Comparison of ENCODE assay signal across 22 mouse cellular contexts in genomic region chr10:58211213-58211612, GRCm38 (mm10). TPM values are rescaled to one million over a fixed set of nuclear protein-coding genes. Genes with fewer than 3 reads are reported as not detected.
"Had no signal": no experiment of that assay in that cellular context is flagged by ENCODE, and none has a peak within 500 bp of the region (broad histone marks: within the 10 kb centered on the region; RNA-seq: fewer than 3 reads in every experiment).

No protein-coding gene starts in this region.

- H3K4me3 ChIP-seq: liver, embryonic 15.5 days; megakaryocyte, embryonic 14.5 days; midbrain, embryonic 13.5 days; midbrain, embryonic 15.5 days; neural tube, embryonic 12.5 days; stomach, embryonic 15.5 days had no signal

- H3K27me3 ChIP-seq: liver, embryonic 15.5 days; megakaryocyte, embryonic 14.5 days; midbrain, embryonic 13.5 days; midbrain, embryonic 15.5 days; neural tube, embryonic 12.5 days; stomach, embryonic 15.5 days had no signal

- H3K36me3 ChIP-seq: liver, embryonic 15.5 days; midbrain, embryonic 13.5 days; midbrain, embryonic 15.5 days; neural tube, embryonic 12.5 days; stomach, embryonic 15.5 days had no signal

- DNase-seq: liver, postnatal 0 days; lung, embryonic 14.5 days; lung, postnatal 10 days; lung, postnatal 36 days; right cerebral cortex, postnatal 14 days; thymus, adult 2 months; thymus, postnatal 25 days; thymus, postnatal 4 days had no signal

- H3K4me1 ChIP-seq: liver, embryonic 15.5 days; megakaryocyte, embryonic 14.5 days; midbrain, embryonic 13.5 days; midbrain, embryonic 15.5 days; neural tube, embryonic 12.5 days; stomach, embryonic 15.5 days had no signal

- H3K27ac ChIP-seq: liver, embryonic 15.5 days; macrophage; midbrain, embryonic 13.5 days; midbrain, embryonic 15.5 days; neural tube, embryonic 12.5 days; stomach, embryonic 15.5 days; stomach, postnatal 0 days had no signal

RNA-seq across cellular contexts. Expression of gene AW822073, which starts 13.5 kb away (rescaled TPM):
- polyA plus RNA-seq: liver, embryonic 15.5 days; liver, postnatal 0 days; lung, embryonic 14.5 days; lung, embryonic 16.5 days; macrophage; midbrain, embryonic 11.5 days; midbrain, embryonic 13.5 days; midbrain, embryonic 15.5 days; midbrain, postnatal 0 days; neural tube, embryonic 12.5 days; neural tube, embryonic 14.5 days; spleen, adult 2 months; stomach, embryonic 15.5 days; stomach, postnatal 0 days; thymus, adult 2 months; urinary bladder, adult 2 months had no signal

RNA-seq across cellular contexts. Expression of gene Duxf3, which starts 21.3 kb away (rescaled TPM):
- polyA plus RNA-seq: liver, embryonic 15.5 days; liver, postnatal 0 days; lung, embryonic 14.5 days; lung, embryonic 16.5 days; macrophage; midbrain, embryonic 11.5 days; midbrain, embryonic 13.5 days; midbrain, embryonic 15.5 days; midbrain, postnatal 0 days; neural tube, embryonic 12.5 days; neural tube, embryonic 14.5 days; spleen, adult 2 months; stomach, embryonic 15.5 days; stomach, postnatal 0 days; thymus, adult 2 months; urinary bladder, adult 2 months had no signal

RNA-seq across cellular contexts. Expression of gene Gm4981, which starts 25.3 kb away (rescaled TPM):
- polyA plus RNA-seq: liver, embryonic 15.5 days; liver, postnatal 0 days; lung, embryonic 14.5 days; lung, embryonic 16.5 days; macrophage; midbrain, embryonic 11.5 days; midbrain, embryonic 13.5 days; midbrain, embryonic 15.5 days; midbrain, postnatal 0 days; neural tube, embryonic 12.5 days; neural tube, embryonic 14.5 days; spleen, adult 2 months; stomach, embryonic 15.5 days; stomach, postnatal 0 days; thymus, adult 2 months; urinary bladder, adult 2 months had no signal
